Mouse (Mus musculus) heart, adult 2 months (tissue): ENCODE measurements at regions not wholly inside any gene's neighbourhood (a gene's known extent, or its start where the extent isn't known, plus 50 kb on each side); places are given as distances from the start of the nearest gene placed in this dataset.

Source experiments
- DNase-seq, 2 experiments: peaks; one replicate each; pipeline ENCODE4 v3.0.0; 2021
- H3K27ac ChIP-seq: fragments of 200-600 bp; 2 replicates; pipeline ENCODE4 v1.8.1; 2022
- H3K27me3 ChIP-seq: fragments of 200-500 bp; 2 replicates; pipeline ENCODE4 v1.6.1; 2012; ENCODE audit warnings: mild to moderate bottlenecking, low read length, inconsistent platforms, mixed read lengths; ENCODE audit not compliant: control insufficient read depth, insufficient read depth
- H3K36me3 ChIP-seq: fragments of 200-500 bp; 2 replicates; pipeline ENCODE4 v1.6.1; 2012; ENCODE audit warnings: low read length, inconsistent platforms; ENCODE audit not compliant: control insufficient read depth, insufficient read depth
- H3K4me1 ChIP-seq: fragments of 200-500 bp; 2 replicates; pipeline ENCODE4 v1.6.1; 2011; ENCODE audit warnings: low read length; ENCODE audit not compliant: control insufficient read depth, insufficient read depth
- H3K4me3 ChIP-seq: fragments of 200-600 bp; 2 replicates; pipeline ENCODE4 v1.8.1; 2022
- H3K79me2 ChIP-seq: fragments of 200-500 bp; replicated peaks from 2 replicates; pipeline ENCODE4 v1.6.1; 2012; ENCODE audit warnings: mild to moderate bottlenecking, inconsistent platforms, low read length, moderate library complexity, mixed read lengths; ENCODE audit not compliant: control insufficient read depth, insufficient read depth
- H3K9ac ChIP-seq: fragments of 200-500 bp; 2 replicates; pipeline ENCODE4 v1.6.1; 2012; ENCODE audit warnings: low read depth, mild to moderate bottlenecking, control low read depth, inconsistent platforms, low read length, mixed read lengths
- CTCF ChIP-seq: fragments of 200-600 bp; IDR thresholded peaks from 2 replicates; pipeline ENCODE4 v1.8.1; 2022; ENCODE audit warnings: antibody characterized with exemption, mild to moderate bottlenecking, moderate library complexity
- EP300 ChIP-seq: fragments of 200-500 bp; IDR thresholded peaks from 2 replicates; pipeline ENCODE4 v1.6.1; 2011; ENCODE audit warnings: low read depth, low read length, control low read depth; ENCODE audit not compliant: insufficient read depth
- POLR2A ChIP-seq: fragments of 200-500 bp; IDR thresholded peaks from 2 replicates; pipeline ENCODE4 v1.6.1; 2011; ENCODE audit warnings: mild to moderate bottlenecking, low read depth, low read length, control low read depth; ENCODE audit not compliant: insufficient read depth
- WGBS: fragments of 180-500 bp; shearing (Covaris S2); methylation state at CpG from one replicate; pipeline ENCODE4 v1.1.7; 2018; 5-methylcytosine and 5-hydroxymethylcytosine counted together
- intact Hi-C: fragments of 180-260 bp; cut with DNase I; formaldehyde crosslinking; loops from one replicate; pipeline ENCODE4 v1.15.1; 2025

- no peak overlapping the region for H3K4me3 ChIP-seq
- no peak overlapping the region for H3K9ac ChIP-seq
- no peaks in the 10 kb centered on the region for H3K27me3 ChIP-seq
- H3K4me1 ChIP-seq: no peaks in the 10 kb centered on the region
- no peak for DNase-seq
- H3K36me3 ChIP-seq: no peaks in the 10 kb centered on the region
- intact Hi-C loops: no loop called here
- no peaks in the 10 kb centered on the region for H3K79me2 ChIP-seq
- H3K27ac ChIP-seq: no peak overlapping the region
- WGBS: 77% methylated on average over 1 of the region's 1 CpGs
- TF ChIP-seq CTCF: no peak
- TF ChIP-seq EP300: no peak
- no peak for TF ChIP-seq POLR2A
Observed at GRCm38 (mm10) chr4:71911551-71911950, 153.8 kb upstream of the Gm11232 start.

GRCm38 (mm10) chr4:71875651-71876050, 117.9 kb upstream of the Gm11232 start:
- Histone ChIP-seq H3K9ac (no peak overlapping the region), H3K27ac (no peak overlapping the region), H3K79me2 (no peaks in the 10 kb centered on the region), H3K36me3 (no peaks in the 10 kb centered on the region), H3K4me3 (no peak overlapping the region), H3K4me1 (no peaks in the 10 kb centered on the region), H3K27me3 (no peaks in the 10 kb centered on the region)
- DNase-seq: no peak
- intact Hi-C loops: no loop called here
- no peak for TF ChIP-seq POLR2A
- TF ChIP-seq CTCF: no peak
- TF ChIP-seq EP300: no peak
- 80% methylated on average over 4 of the region's 4 CpGs for WGBS

DNA sequence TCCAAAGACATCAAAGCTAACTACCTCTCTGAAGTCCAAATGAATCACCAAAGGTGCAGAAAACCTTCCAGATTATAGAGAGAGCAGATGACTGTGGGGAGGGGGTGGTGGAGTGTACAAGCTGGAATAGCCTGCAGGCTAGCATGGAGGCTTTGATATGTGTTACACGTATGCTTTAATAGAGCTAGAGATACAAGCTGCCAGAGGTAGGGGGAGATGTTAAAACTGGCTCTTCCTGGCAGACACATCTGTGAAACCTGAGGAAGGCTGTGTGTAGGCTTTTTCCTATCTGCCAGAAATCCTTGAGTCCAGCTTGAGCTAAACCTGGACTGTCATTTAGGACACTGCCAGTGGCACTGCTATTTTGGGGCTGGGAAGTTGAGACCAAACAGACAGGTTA, 109.2 kb upstream of the Gm11232 start:
- H3K4me3 ChIP-seq: no peak overlapping the region
- H3K36me3 ChIP-seq: no peaks in the 10 kb centered on the region
- no peak for DNase-seq
- intact Hi-C loops: no loop called here
- H3K27ac ChIP-seq: no peak overlapping the region
- no peaks in the 10 kb centered on the region for H3K79me2 ChIP-seq
- no peaks in the 10 kb centered on the region for H3K4me1 ChIP-seq
- 48% methylated on average over 1 of the region's 1 CpGs for WGBS
- no peaks in the 10 kb centered on the region for H3K27me3 ChIP-seq
- H3K9ac ChIP-seq: no peak overlapping the region
- TF ChIP-seq POLR2A (no peak), CTCF (no peak), EP300 (no peak)

GRCm38 (mm10) chr4:71841833-71842232, 84.1 kb upstream of the Gm11232 start:
- no peaks in the 10 kb centered on the region for H3K4me1 ChIP-seq
- H3K27me3 ChIP-seq: no peaks in the 10 kb centered on the region
- H3K9ac ChIP-seq: no peak overlapping the region
- DNase-seq: no peak
- H3K36me3 ChIP-seq: no peaks in the 10 kb centered on the region
- TF ChIP-seq POLR2A (no peak), EP300 (no peak), CTCF (no peak)
- H3K27ac ChIP-seq: no peak overlapping the region
- 57% methylated on average over 3 of the region's 3 CpGs for WGBS
- intact Hi-C loops: no loop called here
- H3K4me3 ChIP-seq: no peak overlapping the region
- H3K79me2 ChIP-seq: no peaks in the 10 kb centered on the region

- no peaks in the 10 kb centered on the region for H3K36me3 ChIP-seq
- no peak overlapping the region for H3K4me3 ChIP-seq
- no peak overlapping the region for H3K27ac ChIP-seq
- H3K9ac ChIP-seq: no peak overlapping the region
- 67% methylated on average over 1 of the region's 1 CpGs for WGBS
- no peaks in the 10 kb centered on the region for H3K27me3 ChIP-seq
- H3K4me1 ChIP-seq: no peaks in the 10 kb centered on the region
- TF ChIP-seq EP300 (no peak), CTCF (no peak), POLR2A (no peak)
- H3K79me2 ChIP-seq: no peaks in the 10 kb centered on the region
- DNase-seq: no peak
- intact Hi-C loops: no loop called here
Observed at GRCm38 (mm10) chr4:71840774-71841146, 83.0 kb upstream of the Gm11232 start.

DNA sequence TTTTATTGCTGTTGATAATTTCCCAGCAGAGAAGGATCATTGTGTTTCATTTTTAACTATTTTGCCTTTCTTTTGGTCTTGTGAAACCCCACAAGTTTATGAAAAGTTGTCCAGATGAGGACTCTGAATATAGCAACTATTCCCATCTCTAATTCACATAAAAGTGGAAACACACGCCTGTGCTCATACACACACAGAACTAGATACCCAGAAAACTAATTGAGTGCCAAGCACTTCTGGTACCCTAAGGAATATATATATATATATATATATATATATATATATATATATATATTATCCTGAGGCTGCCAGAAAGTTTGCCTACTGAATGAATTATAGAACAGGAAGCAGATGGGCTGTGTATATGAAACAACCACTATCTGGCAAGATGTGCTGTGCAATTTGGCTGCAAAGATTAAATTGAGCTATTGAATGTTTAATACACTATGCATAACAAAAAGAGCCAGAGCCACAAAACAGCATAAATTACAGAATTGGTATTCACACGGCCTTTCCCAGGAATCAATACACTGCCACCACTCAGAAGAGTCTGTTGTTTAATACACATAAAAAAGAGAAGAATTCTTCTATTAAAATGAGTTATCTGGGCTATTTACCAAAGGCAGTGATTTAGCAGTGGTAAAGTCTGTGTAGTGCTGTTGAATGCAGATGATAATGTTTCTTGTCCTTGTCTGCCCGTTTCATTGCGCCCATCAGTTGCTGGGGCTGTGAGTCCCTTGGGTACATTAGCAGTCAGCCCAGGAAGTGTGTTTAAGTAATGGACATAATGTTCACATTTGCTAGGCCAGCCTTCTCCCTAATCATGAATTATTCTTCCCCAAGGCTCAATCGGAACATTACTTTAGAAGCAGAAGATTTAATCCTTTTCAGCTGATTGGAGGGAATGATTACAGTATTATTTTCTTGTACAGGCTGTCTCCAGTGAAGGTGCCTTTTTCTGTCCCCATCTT, 82.3 kb upstream of the Gm11232 start:
- Histone ChIP-seq H3K9ac (no peak overlapping the region), H3K4me3 (no peak overlapping the region), H3K36me3 (no peaks in the 10 kb centered on the region), H3K4me1 (no peaks in the 10 kb centered on the region), H3K27ac (no peak overlapping the region), H3K79me2 (no peaks in the 10 kb centered on the region), H3K27me3 (no peaks in the 10 kb centered on the region)
- no peak for DNase-seq
- 61% methylated on average over 5 of the region's 5 CpGs for WGBS
- intact Hi-C loops: no loop called here
- TF ChIP-seq CTCF (no peak), EP300 (no peak), POLR2A (no peak)
